Comparison of ENCODE assay signal across 9 mouse cellular contexts in the genomic region with DNA sequence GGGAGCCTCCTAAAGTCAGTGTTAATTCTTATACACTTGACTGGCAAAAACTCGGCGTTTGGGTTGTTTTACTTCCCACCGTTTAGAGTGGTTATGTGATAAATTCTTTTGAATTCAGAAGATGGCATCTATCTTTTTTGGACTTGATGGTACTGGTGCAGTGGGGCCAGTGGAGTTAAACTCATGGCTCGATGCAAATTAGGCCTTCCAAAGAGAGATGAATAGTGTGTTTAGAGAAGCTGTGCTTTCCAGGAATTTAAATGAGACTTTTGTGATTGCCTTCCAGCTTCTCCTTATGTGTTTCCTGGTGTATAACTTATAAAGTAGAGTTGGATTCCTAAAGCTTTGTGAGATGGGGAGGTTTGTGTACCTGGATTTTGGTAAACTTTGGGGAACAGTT. TPM values are rescaled to one million over a fixed set of nuclear protein-coding genes. Genes with fewer than 3 reads are reported as not detected.
DNase-seq lines count a peak whose midpoint lies in the region; ATAC-seq and TF ChIP-seq lines count a peak whose summit lies in the region.
"Had no signal": no experiment of that assay in that cellular context is flagged by ENCODE, and none has a peak within 500 bp of the region (broad histone marks: within the 10 kb centered on the region; RNA-seq: fewer than 3 reads in every experiment).

No protein-coding gene starts in this region.

- H3K4me1 ChIP-seq in embryonic facial prominence, embryonic 11.5 days (ENCODE audit: control insufficient read depth, insufficient read depth, low read length), result no peaks in the 10 kb centered on the region
- H3K4me1 ChIP-seq in hindbrain, embryonic 11.5 days (replicated peaks; ENCODE audit: control insufficient read depth, insufficient read depth, low read length), result no peaks in the 10 kb centered on the region
- H3K4me1 ChIP-seq in midbrain, embryonic 11.5 days (ENCODE audit: control insufficient read depth, insufficient read depth, low read length), result 0 out of 2 replicates have a peak, but pooled peaks cover 4% of the 10 kb centered on the region

- ATAC-seq in embryonic facial prominence, embryonic 11.5 days (replicated peaks; ENCODE audit: insufficient number of reproducible peaks, low FRiP score, low TSS enrichment, low read depth), result no peak
- ATAC-seq in hindbrain, embryonic 11.5 days (ENCODE audit: low FRiP score), result no peak
- no peak for ATAC-seq in midbrain, embryonic 11.5 days (ENCODE audit: low FRiP score)
- no peak for ATAC-seq in monocyte, adult 5-6 weeks (replicated peaks; ENCODE audit: insufficient number of reproducible peaks, low FRiP score, low TSS enrichment, poor library complexity, severe bottlenecking)

- DNase-seq in brain, embryonic 14.5 days (ENCODE audit: low read depth), result peak; percentile 53
- no peak for DNase-seq in embryonic facial prominence, embryonic 11.5 days (ENCODE audit: low spot score)
- peak; percentile 16 for DNase-seq in hindbrain, embryonic 11.5 days (ENCODE audit: low spot score)
- DNase-seq in midbrain, embryonic 11.5 days (ENCODE audit: low spot score, missing footprints), result peak; percentile 88
- DNase-seq in cerebellum, postnatal 4 days (ENCODE audit: low spot score in 2 of 2), result no peak
- no peak for DNase-seq in right cerebral cortex, postnatal 4 days
- DNase-seq: heart, postnatal 4 days; spleen, adult 18-20 months had no signal

- no peaks in the 10 kb centered on the region for H3K9me3 ChIP-seq in embryonic facial prominence, embryonic 11.5 days (replicated peaks; ENCODE audit: control insufficient read depth, low read length)
- no peaks in the 10 kb centered on the region for H3K9me3 ChIP-seq in hindbrain, embryonic 11.5 days (ENCODE audit: control insufficient read depth, low read length)
- H3K9me3 ChIP-seq in midbrain, embryonic 11.5 days (ENCODE audit: control insufficient read depth, low read length), result no peaks in the 10 kb centered on the region

- WGBS in embryonic facial prominence, embryonic 11.5 days, result 29% methylated on average over 4 of the region's 4 CpGs
- 27% methylated on average over 4 of the region's 4 CpGs for WGBS in hindbrain, embryonic 11.5 days
- WGBS in midbrain, embryonic 11.5 days, result 24% methylated on average over 4 of the region's 4 CpGs

- peak overlapping the region; percentile 72; the same call in 1 of the 2 replicates for H3K4me3 ChIP-seq in embryonic facial prominence, embryonic 11.5 days (ENCODE audit: low read depth, low read length)
- H3K4me3 ChIP-seq in hindbrain, embryonic 11.5 days (ENCODE audit: low read depth, low read length), result peak overlapping the region; percentile 68
- peak overlapping the region; percentile 66 for H3K4me3 ChIP-seq in midbrain, embryonic 11.5 days (ENCODE audit: low read depth, low read length)

- peak overlapping the region; percentile 13; the same call in 1 of the 2 replicates for H3K4me2 ChIP-seq in embryonic facial prominence, embryonic 11.5 days (ENCODE audit: low read depth, low read length)
- peak overlapping the region; percentile 80 for H3K4me2 ChIP-seq in hindbrain, embryonic 11.5 days (replicated peaks; ENCODE audit: low read depth, low read length)
- peak overlapping the region; percentile 78 for H3K4me2 ChIP-seq in midbrain, embryonic 11.5 days

- H3K9ac ChIP-seq in embryonic facial prominence, embryonic 11.5 days (replicated peaks; ENCODE audit: low read length), result no peak overlapping the region
- H3K9ac ChIP-seq in hindbrain, embryonic 11.5 days (ENCODE audit: low read depth, low read length), result no peak overlapping the region
- no peak overlapping the region; the same call in 1 of the 2 replicates for H3K9ac ChIP-seq in midbrain, embryonic 11.5 days (ENCODE audit: low read length)

- no peak for TF ChIP-seq POLR2A in brain, embryonic 14.5 days (IDR thresholded peaks at IDR 0.05; ENCODE audit: borderline replicate concordance, extremely low read depth, insufficient read depth, insufficient read length, poor library complexity, severe bottlenecking)

- H3K36me3 ChIP-seq in embryonic facial prominence, embryonic 11.5 days (replicated peaks; ENCODE audit: control insufficient read depth, insufficient read depth, low read depth, low read length), result no peaks in the 10 kb centered on the region
- H3K36me3 ChIP-seq in hindbrain, embryonic 11.5 days (ENCODE audit: control insufficient read depth, insufficient read depth, low read length), result no peaks in the 10 kb centered on the region
- no peaks in the 10 kb centered on the region for H3K36me3 ChIP-seq in midbrain, embryonic 11.5 days (ENCODE audit: control insufficient read depth, insufficient read depth, low read length)

- TF ChIP-seq CTCF in brain, embryonic 14.5 days (IDR thresholded peaks at IDR 0.05; ENCODE audit: borderline replicate concordance, extremely low read depth, insufficient read depth, insufficient read length), result no peak

- H3K27me3 ChIP-seq in embryonic facial prominence, embryonic 11.5 days (ENCODE audit: control insufficient read depth, insufficient read depth, low read length), result no peaks in the 10 kb centered on the region
- H3K27me3 ChIP-seq in hindbrain, embryonic 11.5 days (ENCODE audit: control insufficient read depth, insufficient read depth, low read length), result no peaks in the 10 kb centered on the region; the same call in 1 of the 2 replicates
- no peaks in the 10 kb centered on the region for H3K27me3 ChIP-seq in midbrain, embryonic 11.5 days (ENCODE audit: control insufficient read depth, insufficient read depth, low read length)

- no peak overlapping the region for H3K27ac ChIP-seq in embryonic facial prominence, embryonic 11.5 days (replicated peaks; ENCODE audit: low read depth, low read length)
- H3K27ac ChIP-seq in hindbrain, embryonic 11.5 days (ENCODE audit: low read depth, low read length), result no peak overlapping the region
- H3K27ac ChIP-seq in midbrain, embryonic 11.5 days (ENCODE audit: low read depth, low read length), result no peak overlapping the region

RNA-seq across cellular contexts. Expression of a gene that starts 1.5 kb away (rescaled TPM):
- polyA plus RNA-seq in brain, embryonic 14.5 days (2012; rRNA removed), result 20.5 and 30.2 TPM in 2 replicates
- 12.9 and 13.0 TPM in 2 replicates for polyA plus RNA-seq in embryonic facial prominence, embryonic 11.5 days (2014; fragmentation: Nextera tagmentation; extraction: Ambion mirVana)
- polyA plus RNA-seq in hindbrain, embryonic 11.5 days (2014; fragmentation: Nextera tagmentation; extraction: Ambion mirVana), result 11.6 and 12.3 TPM in 2 replicates
- polyA plus RNA-seq in midbrain, embryonic 11.5 days (2014; fragmentation: Nextera tagmentation; extraction: Ambion mirVana), result 7.4 and 8.3 TPM in 2 replicates
- total RNA-seq in monocyte, adult 5-6 weeks (2017), result not detected in 3 replicates

Comparison
In these comparisons a context has a peak if more than half of its experiments do, and no peak if none do; other contexts are left out.
1. DNase-seq: peak in brain, embryonic 14.5 days (single experiment), hindbrain, embryonic 11.5 days (single experiment) and midbrain, embryonic 11.5 days (single experiment); none in embryonic facial prominence, embryonic 11.5 days (single experiment), cerebellum, postnatal 4 days (0 of 2) and right cerebral cortex, postnatal 4 days (single experiment).
2. H3K4me2 ChIP-seq: peak in every context shown above with its lines; median percentile 80 in hindbrain, embryonic 11.5 days; 78 in midbrain, embryonic 11.5 days; 13 in embryonic facial prominence, embryonic 11.5 days.
3. Peak in every context shown above with its lines, with median percentiles within 50 percentile points of each other: H3K4me3 ChIP-seq.